Mouse (Mus musculus) CH12.LX (cell line): ENCODE results near the gene Cdx4. TPM values are rescaled to one million over a fixed set of nuclear protein-coding genes. Genes with fewer than 3 reads are reported as not detected.

Source experiments
- DNase-seq: peaks from one replicate; pipeline ENCODE4 v3.0.0-alpha.2; 2013; ENCODE audit errors: extremely low read depth
- H3K27ac ChIP-seq: 2 replicates; pipeline ENCODE4 v1.5.1; 2012; ENCODE audit warnings: low read depth, mild to moderate bottlenecking, control low read depth, moderate library complexity; ENCODE audit not compliant: insufficient read depth
- H3K27me3 ChIP-seq: replicated peaks from 2 replicates; pipeline ENCODE3; 2012; ENCODE audit warnings: inconsistent platforms
- H3K36me3 ChIP-seq, 2 experiments: replicated peaks in 1 of 2; 2 replicates each; pipeline versions ENCODE3 to v1.6.1; 2012; ENCODE audit warnings: inconsistent platforms in 1 of 2, low read length in 1 of 2, mild to moderate bottlenecking in 1 of 2, mixed read lengths in 1 of 2, moderate library complexity in 1 of 2; ENCODE audit not compliant: control insufficient read depth in 1 of 2, insufficient read depth in 1 of 2
- H3K4me1 ChIP-seq, 2 experiments: 2 replicates each; pipeline ENCODE4 v1.6.1; 2012; ENCODE audit warnings: inconsistent platforms in 1 of 2, moderate library complexity in 1 of 2; ENCODE audit not compliant: insufficient read depth in 2 of 2, control insufficient read depth in 1 of 2
- H3K4me2 ChIP-seq: 2 replicates; pipeline ENCODE4 v1.6.1; 2012; ENCODE audit warnings: low read depth, mild to moderate bottlenecking, control low read depth; ENCODE audit not compliant: poor library complexity, insufficient read depth, severe bottlenecking
- H3K4me3 ChIP-seq, 3 experiments: fragments of 150-350 bp in 1 of 3; sonication (generic) in 1 of 3; replicated peaks in 1 of 3; 2 replicates each; pipeline versions ENCODE3 to v1.5.1; 2011 to 2012; ENCODE audit warnings: low read depth in 2 of 3, low read length in 2 of 3, mild to moderate bottlenecking in 2 of 3, moderate library complexity in 2 of 3, control low read depth in 1 of 3, improper control_type of control experiment in 1 of 3, inconsistent platforms in 1 of 3, mixed read lengths in 1 of 3; ENCODE audit not compliant: poor library complexity in 1 of 3
- H3K79me2 ChIP-seq: replicated peaks from 2 replicates; pipeline ENCODE4 v1.6.1; 2012; ENCODE audit warnings: mild to moderate bottlenecking, moderate library complexity; ENCODE audit not compliant: control insufficient read depth, poor library complexity, insufficient read depth, severe bottlenecking; ENCODE audit errors: extremely low read depth
- H3K9ac ChIP-seq: 2 replicates; pipeline ENCODE4 v1.6.1; 2012; ENCODE audit warnings: low read depth, mild to moderate bottlenecking, control low read depth, moderate library complexity; ENCODE audit not compliant: insufficient read depth
- H3K9me3 ChIP-seq: replicated peaks from 2 replicates; pipeline ENCODE3; 2012; ENCODE audit warnings: low read length, inconsistent platforms, mixed read lengths
- BHLHE40 ChIP-seq: IDR thresholded peaks from 2 replicates; pipeline ENCODE4 v1.6.1; 2011; ENCODE audit warnings: mild to moderate bottlenecking, low read depth, low read length, improper control_type of control experiment
- CHD1 ChIP-seq: IDR thresholded peaks from 2 replicates; pipeline ENCODE4 v1.6.1; 2012; ENCODE audit warnings: low read depth, low read length, improper control_type of control experiment, inconsistent platforms
- CTCF ChIP-seq, 2 experiments: IDR thresholded peaks in 1 of 2; conservative IDR thresholded peaks in 1 of 2; 2 replicates each; pipeline ENCODE4 v1.5.1; 2011 to 2012; ENCODE audit warnings: low read depth in 2 of 2, low read length in 2 of 2, improper control_type of control experiment in 1 of 2, inconsistent platforms in 1 of 2, mild to moderate bottlenecking in 1 of 2, moderate library complexity in 1 of 2
- E2F4 ChIP-seq: IDR thresholded peaks from 2 replicates; pipeline ENCODE4 v1.6.1; 2011; ENCODE audit warnings: low read depth, low read length, improper control_type of control experiment; ENCODE audit not compliant: insufficient replicate concordance
- EP300 ChIP-seq: IDR thresholded peaks from 2 replicates; pipeline ENCODE4 v1.6.1; 2011; ENCODE audit warnings: low read length, improper control_type of control experiment
- HCFC1 ChIP-seq: IDR thresholded peaks from 2 replicates; pipeline ENCODE4 v1.6.1; 2012; ENCODE audit warnings: low read depth, mild to moderate bottlenecking, inconsistent platforms, low read length, improper control_type of control experiment
- IRF4 ChIP-seq: IDR thresholded peaks from 2 replicates; pipeline ENCODE4 v1.6.1; 2014; ENCODE audit warnings: low read depth, mild to moderate bottlenecking, inconsistent platforms, low read length, improper control_type of control experiment
- JUN ChIP-seq: IDR thresholded peaks from 2 replicates; pipeline ENCODE4 v1.6.1; 2011; ENCODE audit warnings: low read depth, mild to moderate bottlenecking, low read length, improper control_type of control experiment, moderate library complexity; ENCODE audit not compliant: insufficient read depth
- JUND ChIP-seq: conservative IDR thresholded peaks from 2 replicates; pipeline ENCODE4 v1.6.1; 2011; ENCODE audit warnings: low read depth, low read length, improper control_type of control experiment
- NELFE ChIP-seq: IDR thresholded peaks from 2 replicates; pipeline ENCODE4 v1.6.1; 2011; ENCODE audit warnings: low read depth, low read length, improper control_type of control experiment
- POLR2A ChIP-seq: IDR thresholded peaks from 2 replicates; pipeline ENCODE4 v1.6.1; 2011; ENCODE audit warnings: low read depth, mild to moderate bottlenecking, improper control_type of control experiment, low read length
- POLR2AphosphoS2 ChIP-seq: IDR thresholded peaks from 2 replicates; pipeline ENCODE4 v1.6.1; 2011; ENCODE audit warnings: low read depth, low read length, improper control_type of control experiment
- RAD21 ChIP-seq: IDR thresholded peaks from 2 replicates; pipeline ENCODE4 v1.6.1; 2011; ENCODE audit warnings: low read depth, mild to moderate bottlenecking, low read length, improper control_type of control experiment, moderate library complexity
- SMC3 ChIP-seq: IDR thresholded peaks from 2 replicates; pipeline ENCODE4 v1.6.1; 2011; ENCODE audit warnings: low read depth, low read length, improper control_type of control experiment
- TBP ChIP-seq: conservative IDR thresholded peaks from 2 replicates; pipeline ENCODE4 v1.6.1; 2011; ENCODE audit warnings: low read depth, low read length, improper control_type of control experiment
- TCF12 ChIP-seq: IDR thresholded peaks from 2 replicates; pipeline ENCODE4 v1.6.1; 2014; ENCODE audit warnings: low read depth, mild to moderate bottlenecking, inconsistent platforms, low read length, improper control_type of control experiment
- UBTF ChIP-seq: IDR thresholded peaks from 2 replicates; pipeline ENCODE4 v1.6.1; 2012; ENCODE audit warnings: low read depth, mild to moderate bottlenecking, inconsistent platforms, low read length, improper control_type of control experiment, moderate library complexity
- USF1 ChIP-seq: IDR thresholded peaks from 2 replicates; pipeline ENCODE4 v1.6.1; 2014; ENCODE audit warnings: low read depth, mild to moderate bottlenecking, inconsistent platforms, low read length, improper control_type of control experiment
- ZMIZ1 ChIP-seq: IDR thresholded peaks from 2 replicates; pipeline ENCODE4 v1.6.1; 2012; ENCODE audit warnings: low read depth, mild to moderate bottlenecking, inconsistent platforms, low read length, improper control_type of control experiment
- dilution Hi-C: fragments of 300-500 bp; cut with MboI; formaldehyde crosslinking; loops from 2 replicates; pipeline ENCODE4 v1.14.3; 2020; ENCODE audit warnings: low sequenced_read_pairs; ENCODE audit not compliant: extremely low pct_unique_long_range_greater_than_20kb, extremely low pct_ligation_motif_present
- in situ Hi-C: fragments of 300-500 bp; cut with MboI; formaldehyde crosslinking; loops from 3 replicates; pipeline ENCODE4 v1.14.3; 2019; ENCODE audit warnings: low sequenced_read_pairs, low pct_ligation_motif_present, low pct_unique_long_range_greater_than_20kb, mixed read lengths
- polyA plus RNA-seq: library from polyadenylated mRNA; unstranded; fragments of >175 nt; gene quantifications from 2 replicates; pipeline ENCODE4 v1.2.1, GENCODE M21; 2012; ENCODE audit warnings: low read depth; ENCODE audit not compliant: insufficient read length
- total RNA-seq, 2 experiments: library from RNA; depleted of rRNA; stranded (reverse); fragments of 300-350 nt in 1 of 2; fragments of >200 nt in 1 of 2; gene quantifications; 2 replicates each; pipeline ENCODE4 v1.2.3; 2012 to 2014

The Cdx4 gene
- total and polyA plus RNA-seq, 3 experiments: not detected

- H3K79me2 ChIP-seq: no peaks in the 10 kb centered on the region
- H3K36me3 ChIP-seq: no peaks in the 10 kb centered on the region
- no peak overlapping the region for H3K9ac ChIP-seq
- no peak overlapping the region for H3K4me3 ChIP-seq
- H3K27me3 ChIP-seq: no peaks in the 10 kb centered on the region
- no peak for DNase-seq
- H3K4me1 ChIP-seq: no peaks in the 10 kb centered on the region
- H3K9me3 ChIP-seq: no peaks in the 10 kb centered on the region
- dilution Hi-C loops: no loop called here
- no peak for TF ChIP-seq IRF4
- no peak for TF ChIP-seq NELFE
- no peak for TF ChIP-seq TCF12
- no peak overlapping the region for H3K27ac ChIP-seq
- no peak overlapping the region for H3K4me2 ChIP-seq
- in situ Hi-C loops: no loop called here
These were observed 34.6 kb downstream of the Cdx4 start for GRCm38 (mm10) chrX:103355784-103356183.

- in situ Hi-C loops (no loop called here), dilution Hi-C loops (no loop called here)
- H3K27ac ChIP-seq: no peak within 1 kb of the TSS
- no peaks in the 10 kb centered on the region for H3K27me3 ChIP-seq
- H3K36me3 ChIP-seq: no peaks in the 10 kb centered on the region
- H3K4me2 ChIP-seq: no peak within 1 kb of the TSS
- no peaks in the 10 kb centered on the region for H3K4me1 ChIP-seq
- H3K4me3 ChIP-seq: no peak within 1 kb of the TSS
- no peaks in the 10 kb centered on the region for H3K79me2 ChIP-seq
- TF ChIP-seq CTCF (conservative IDR thresholded peaks at IDR 0.05 in 1 of 2, IDR thresholded peaks at IDR 0.05 in 1 of 2; ENCODE audit: low read depth in 2 of 2, low read length in 2 of 2) (no peak), ZMIZ1 (no peak), TBP (no peak), TCF12 (no peak), SMC3 (no peak), JUND (no peak), E2F4 (no peak), EP300 (no peak), RAD21 (no peak), CHD1 (no peak), HCFC1 (no peak)
- no peak for DNase-seq
- H3K9me3 ChIP-seq: no peaks in the 10 kb centered on the region
- H3K9ac ChIP-seq: no peak within 1 kb of the TSS
These were observed 35.1 kb downstream of the Cdx4 start, which contains the start of gene Chic1 for GRCm38 (mm10) chrX:103356287-103356686. Gene Chic1, plus strand, starts transcription at chrX:103356476.

GRCm38 (mm10) chrX:103356761-103357236 is 35.6 kb downstream of the Cdx4 start:
- Histone ChIP-seq H3K36me3 (no peaks in the 10 kb centered on the region), H3K79me2 (no peaks in the 10 kb centered on the region), H3K9ac (no peak overlapping the region), H3K4me2 (no peak overlapping the region), H3K27me3 (no peaks in the 10 kb centered on the region), H3K4me3 (no peak overlapping the region), H3K27ac (no peak overlapping the region), H3K9me3 (no peaks in the 10 kb centered on the region), H3K4me1 (no peaks in the 10 kb centered on the region)
- dilution Hi-C loops: no loop called here
- in situ Hi-C loops: no loop called here
- no peak for DNase-seq
- no peak for TF ChIP-seq UBTF
- no peak for TF ChIP-seq POLR2AphosphoS2
- TF ChIP-seq IRF4: no peak
- TF ChIP-seq BHLHE40: no peak
- no peak for TF ChIP-seq USF1
- TF ChIP-seq NELFE: no peak
- TF ChIP-seq POLR2A: no peak
- no peak for TF ChIP-seq JUN
